Mouse (Mus musculus) lung, adult 10 weeks (tissue): ENCODE results near the gene Gm10118. TPM values are rescaled to one million over a fixed set of nuclear protein-coding genes. Genes with fewer than 3 reads are reported as not detected.

Source experiments
- polyA plus RNA-seq: library from polyadenylated mRNA; stranded (reverse); fragments of 350-450 nt; fragmentation: Illumina TruSeq; extraction: RNeasy Lipid Tissue Mini Kit (QIAGEN cat#74804); gene quantifications from one replicate; pipeline ENCODE4 v1.2.3, GENCODE M21; 2014; ENCODE audit warnings: low read depth, low replicate concordance; ENCODE audit not compliant: insufficient read depth

The Gm10118 gene
- polyA plus RNA-seq: not detected

GRCm38 (mm10) chr10:63927334-63927733 lies at the start of gene Gm10118:
Gene Gm10118 (minus strand): TSS chr10:63927434.

Other genes starting within 250 kb of the Gm10118 start
- gene Lrrtm3, start 162.8 kb upstream of the Gm10118 start, polyA plus RNA-seq: not detected